Mouse (Mus musculus): ENCODE results near the gene Pon2. TPM values are rescaled to one million over a fixed set of nuclear protein-coding genes. Genes with fewer than 3 reads are reported as not detected.

Pon2 gene
- polyA plus RNA-seq, 2 experiments, result 20.5 to 27.0 TPM

DNA sequence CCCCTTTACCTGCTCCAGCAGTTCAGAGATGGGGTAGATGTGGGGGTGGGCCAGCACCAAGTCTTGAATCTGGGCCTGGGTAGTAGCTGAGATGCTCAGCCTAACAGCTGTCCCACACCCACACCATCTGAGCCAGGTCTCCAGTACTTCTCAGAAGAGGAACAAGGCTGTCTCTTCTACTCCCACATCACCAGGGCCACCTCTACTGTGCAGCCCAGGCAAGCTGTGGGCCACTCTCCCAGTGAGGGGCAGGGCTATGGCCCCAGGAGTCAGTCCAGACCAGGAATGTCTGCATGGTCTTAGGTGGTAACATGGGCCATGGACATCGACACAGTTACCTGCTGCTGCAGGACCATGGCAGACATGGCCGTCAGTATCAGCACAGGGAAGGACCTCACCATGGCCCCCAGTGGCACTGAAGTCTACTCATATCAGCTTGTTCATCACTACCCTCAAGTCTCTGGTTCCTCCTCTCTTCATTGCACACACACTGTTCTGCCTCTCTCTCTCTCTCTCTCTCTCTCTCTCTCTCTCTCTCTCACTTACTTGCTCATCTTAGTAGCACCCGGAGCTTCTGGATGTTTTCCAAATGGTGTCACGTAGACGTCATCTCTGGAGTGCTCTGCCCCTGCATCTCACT is 15.8 kb upstream of the Pon2 start:
- Histone ChIP-seq H3K27me3 (ENCODE audit: control insufficient read depth, insufficient read depth, low read length) (no peaks in the 10 kb centered on the region), H3K4me2 (replicated peaks; ENCODE audit: low read depth, low read length, severe bottlenecking) (no peak overlapping the region), H3K36me3 (ENCODE audit: control insufficient read depth, insufficient read depth, low read length) (no peaks in the 10 kb centered on the region), H3K27ac (replicated peaks; ENCODE audit: low read depth, low read length) (no peak overlapping the region), H3K4me1 (ENCODE audit: control insufficient read depth, insufficient read depth, low read length) (no peaks in the 10 kb centered on the region), H3K9ac (ENCODE audit: low read depth, low read length, severe bottlenecking) (no peak overlapping the region), H3K9me3 (ENCODE audit: control insufficient read depth, low read length) (no peaks in the 10 kb centered on the region), H3K4me3 (replicated peaks; ENCODE audit: low read length) (no peak overlapping the region)
- TF ChIP-seq POLR2A (IDR thresholded peaks at IDR 0.05; ENCODE audit: borderline replicate concordance, extremely low read depth, insufficient read depth, insufficient read length), result no peak
- DNase-seq (ENCODE audit: low spot score) (no peak), ATAC-seq (ENCODE audit: low FRiP score, low read depth) (no peak)
- 87% methylated on average over 5 of the region's 5 CpGs for WGBS

- no peaks in the 10 kb centered on the region for H3K36me3 ChIP-seq (ENCODE audit: control insufficient read depth, insufficient read depth, low read length)
- no peak for DNase-seq (ENCODE audit: low spot score)
- H3K9ac ChIP-seq (ENCODE audit: low read depth, low read length, severe bottlenecking), result no peak overlapping the region
- no peak for ATAC-seq (ENCODE audit: low FRiP score, low read depth)
- H3K27me3 ChIP-seq (ENCODE audit: control insufficient read depth, insufficient read depth, low read length), result no peaks in the 10 kb centered on the region
- 82% methylated on average over 3 of the region's 3 CpGs for WGBS
- no peak overlapping the region for H3K4me3 ChIP-seq (replicated peaks; ENCODE audit: low read length)
- no peak for TF ChIP-seq POLR2A (IDR thresholded peaks at IDR 0.05; ENCODE audit: borderline replicate concordance, extremely low read depth, insufficient read depth, insufficient read length)
- H3K27ac ChIP-seq (replicated peaks; ENCODE audit: low read depth, low read length), result no peak overlapping the region
- H3K4me2 ChIP-seq (replicated peaks; ENCODE audit: low read depth, low read length, severe bottlenecking), result no peak overlapping the region
- H3K4me1 ChIP-seq (ENCODE audit: control insufficient read depth, insufficient read depth, low read length), result no peaks in the 10 kb centered on the region
- H3K9me3 ChIP-seq (ENCODE audit: control insufficient read depth, low read length), result no peaks in the 10 kb centered on the region
Measured at GRCm38 (mm10) chr6:5310491-5310890, 12.2 kb upstream of the Pon2 start.

- H3K4me1 ChIP-seq (ENCODE audit: control insufficient read depth, insufficient read depth, low read length), result no peaks in the 10 kb centered on the region
- no peak for DNase-seq (ENCODE audit: low spot score)
- no peak overlapping the region for H3K4me3 ChIP-seq (replicated peaks; ENCODE audit: low read length)
- ATAC-seq (ENCODE audit: low FRiP score, low read depth), result no peak
- TF ChIP-seq POLR2A (IDR thresholded peaks at IDR 0.05; ENCODE audit: borderline replicate concordance, extremely low read depth, insufficient read depth, insufficient read length), result no peak
- H3K27me3 ChIP-seq (ENCODE audit: control insufficient read depth, insufficient read depth, low read length), result no peaks in the 10 kb centered on the region
- no peaks in the 10 kb centered on the region for H3K9me3 ChIP-seq (ENCODE audit: control insufficient read depth, low read length)
- H3K9ac ChIP-seq (ENCODE audit: low read depth, low read length, severe bottlenecking), result no peak overlapping the region
- H3K4me2 ChIP-seq (replicated peaks; ENCODE audit: low read depth, low read length, severe bottlenecking), result no peak overlapping the region
- H3K36me3 ChIP-seq (ENCODE audit: control insufficient read depth, insufficient read depth, low read length), result no peaks in the 10 kb centered on the region
- 68% methylated on average over 7 of the region's 7 CpGs for WGBS
- no peak overlapping the region for H3K27ac ChIP-seq (replicated peaks; ENCODE audit: low read depth, low read length)
Measured at GRCm38 (mm10) chr6:5309595-5310197, 11.4 kb upstream of the Pon2 start.

- ATAC-seq (ENCODE audit: low FRiP score, low read depth) (no peak), DNase-seq (ENCODE audit: low spot score) (no peak)
- no peak overlapping the region for H3K4me3 ChIP-seq (replicated peaks; ENCODE audit: low read length)
- H3K36me3 ChIP-seq (ENCODE audit: control insufficient read depth, insufficient read depth, low read length), result no peaks in the 10 kb centered on the region
- H3K9me3 ChIP-seq (ENCODE audit: control insufficient read depth, low read length), result no peaks in the 10 kb centered on the region
- H3K27me3 ChIP-seq (ENCODE audit: control insufficient read depth, insufficient read depth, low read length), result no peaks in the 10 kb centered on the region
- no peak overlapping the region for H3K27ac ChIP-seq (replicated peaks; ENCODE audit: low read depth, low read length)
- no peak overlapping the region for H3K9ac ChIP-seq (ENCODE audit: low read depth, low read length, severe bottlenecking)
- WGBS, result 79% methylated on average over 3 of the region's 3 CpGs
- no peak overlapping the region for H3K4me2 ChIP-seq (replicated peaks; ENCODE audit: low read depth, low read length, severe bottlenecking)
- no peaks in the 10 kb centered on the region for H3K4me1 ChIP-seq (ENCODE audit: control insufficient read depth, insufficient read depth, low read length)
- TF ChIP-seq POLR2A (IDR thresholded peaks at IDR 0.05; ENCODE audit: borderline replicate concordance, extremely low read depth, insufficient read depth, insufficient read length), result no peak
Measured at GRCm38 (mm10) chr6:5305926-5306325, 7.7 kb upstream of the Pon2 start.

- DNase-seq (ENCODE audit: low spot score) (no peak), ATAC-seq (ENCODE audit: low FRiP score, low read depth) (no peak)
- no peak for TF ChIP-seq POLR2A (IDR thresholded peaks at IDR 0.05; ENCODE audit: borderline replicate concordance, extremely low read depth, insufficient read depth, insufficient read length)
- Histone ChIP-seq H3K4me2 (replicated peaks; ENCODE audit: low read depth, low read length, severe bottlenecking) (no peak overlapping the region), H3K4me3 (replicated peaks; ENCODE audit: low read length) (no peak overlapping the region), H3K27me3 (ENCODE audit: control insufficient read depth, insufficient read depth, low read length) (no peaks in the 10 kb centered on the region), H3K9me3 (ENCODE audit: control insufficient read depth, low read length) (no peaks in the 10 kb centered on the region), H3K9ac (ENCODE audit: low read depth, low read length, severe bottlenecking) (no peak overlapping the region), H3K27ac (replicated peaks; ENCODE audit: low read depth, low read length) (no peak overlapping the region), H3K36me3 (ENCODE audit: control insufficient read depth, insufficient read depth, low read length) (no peaks in the 10 kb centered on the region), H3K4me1 (ENCODE audit: control insufficient read depth, insufficient read depth, low read length) (no peaks in the 10 kb centered on the region)
- WGBS, result 84% methylated on average over 8 of the region's 8 CpGs
Measured at GRCm38 (mm10) chr6:5304956-5305355, 6.7 kb upstream of the Pon2 start.
